Mouse (Mus musculus): Measurements from ENCODE around the gene Olfr873. TPM values are rescaled to one million over a fixed set of nuclear protein-coding genes. Genes with fewer than 3 reads are reported as not detected.
"Not testable (repeated sequence)": the region's sequence is repeated elsewhere in the genome, so short reads cannot be mapped to it uniquely, and the experiment has no call there.

Olfr873 gene
- polyA plus RNA-seq (2015; fragmentation: Nextera tagmentation; extraction: Ambion mirVana) = not detected in 2 replicates

DNA sequence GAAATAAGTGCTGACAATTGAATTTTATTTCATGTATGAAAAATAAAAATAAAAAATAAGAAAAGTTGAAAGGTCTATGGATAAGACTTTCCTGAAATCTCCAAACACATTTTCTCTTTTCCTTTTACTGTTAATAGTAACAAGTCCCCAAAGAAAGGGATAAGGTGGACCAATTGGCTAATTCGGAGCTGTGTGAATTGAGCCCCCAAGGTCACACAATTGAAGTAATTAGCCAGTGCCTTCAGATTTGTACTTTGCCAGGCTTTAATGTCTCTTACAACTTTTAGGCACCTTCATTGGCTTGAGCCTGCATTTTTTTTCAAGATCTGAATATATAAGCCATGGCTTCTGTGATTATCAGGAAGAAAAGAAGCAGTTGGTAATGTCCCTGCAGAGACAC, at the start of gene Olfr873:
Gene Olfr873 (plus strand): TSS at position 301 of the 400 bp plus-strand sequence.
- 91% methylated on average over 1 of the region's 1 CpGs for WGBS
- H3K4me2 ChIP-seq = no peak within 1 kb of the TSS
- no peak for ATAC-seq (ENCODE audit: low FRiP score)

DNA sequence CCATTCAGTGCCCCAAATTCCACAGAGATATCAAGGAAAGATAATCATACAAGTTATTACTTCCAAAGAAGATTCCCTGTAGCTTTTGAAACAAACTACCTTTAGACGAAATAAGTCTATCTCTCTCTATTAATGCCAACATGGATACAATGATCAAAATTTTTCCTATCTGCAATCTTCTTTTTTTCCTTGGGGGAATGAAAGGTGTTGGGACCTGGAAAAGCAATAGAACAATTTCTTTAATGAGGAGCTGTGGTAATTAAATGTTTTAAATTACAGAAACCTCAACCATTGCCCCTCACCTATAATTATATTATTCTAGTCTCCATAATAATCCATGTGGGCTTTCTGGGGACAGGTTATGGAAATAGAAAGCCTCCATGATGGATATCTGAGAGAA, 16.3 kb upstream of the Olfr873 start, which contains the start of gene Olfr39:
Gene Olfr39 (plus strand): TSS at position 301 of the 400 bp plus-strand sequence.
- no peak for ATAC-seq (ENCODE audit: low FRiP score)
- Histone ChIP-seq H3K4me1 (no peaks in the 10 kb centered on the region), H3K4me2 (no peak within 1 kb of the TSS), H3K9me3 (replicated peaks) (no peaks in the 10 kb centered on the region), H3K27me3 (replicated peaks) (no peaks in the 10 kb centered on the region), H3K36me3 (no peaks in the 10 kb centered on the region), H3K27ac (replicated peaks) (no peak within 1 kb of the TSS), H3K4me3 (replicated peaks) (no peak within 1 kb of the TSS), H3K9ac (replicated peaks) (no peak within 1 kb of the TSS)
- WGBS = 89% methylated on average over 1 of the region's 1 CpGs

More for the DNA sequence above, at the start of gene Olfr873:
- H3K4me3 ChIP-seq (replicated peaks) = no peak within 1 kb of the TSS
- H3K9me3 ChIP-seq (replicated peaks) = no peaks in the 10 kb centered on the region
- H3K9ac ChIP-seq (replicated peaks) = no peak within 1 kb of the TSS
- H3K27ac ChIP-seq (replicated peaks) = no peak within 1 kb of the TSS
- no peaks in the 10 kb centered on the region for H3K27me3 ChIP-seq (replicated peaks)
- H3K4me1 ChIP-seq = no peaks in the 10 kb centered on the region
- no peaks in the 10 kb centered on the region for H3K36me3 ChIP-seq

DNA sequence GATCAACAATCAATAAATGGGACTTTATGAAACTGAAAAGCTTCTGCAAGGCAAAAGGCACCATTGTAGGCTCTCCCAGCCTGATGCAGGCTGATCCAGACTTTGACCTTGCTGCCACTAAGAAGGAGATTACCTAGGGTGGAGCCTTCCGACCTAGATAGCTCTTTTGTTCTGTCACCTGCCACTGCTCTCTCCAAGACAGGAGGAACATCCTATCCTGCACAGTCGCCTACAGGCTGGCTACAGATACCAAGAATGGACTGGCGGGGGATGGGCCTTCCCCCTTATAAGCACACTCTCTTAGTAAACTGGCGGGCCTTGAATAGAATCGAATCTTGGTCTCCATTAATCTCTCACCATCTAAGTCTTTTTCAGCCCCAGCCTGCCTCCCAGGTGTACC, 2.8 kb upstream of the Olfr873 start:
- H3K27me3 ChIP-seq (replicated peaks); H3K4me1 ChIP-seq; ATAC-seq (ENCODE audit: low FRiP score); H3K9me3 ChIP-seq (replicated peaks); H3K4me2 ChIP-seq; H3K9ac ChIP-seq (replicated peaks); H3K4me3 ChIP-seq (replicated peaks); H3K36me3 ChIP-seq; H3K27ac ChIP-seq (replicated peaks): not testable (repeated sequence)
- 84% methylated on average over 5 of the region's 5 CpGs for WGBS

DNA sequence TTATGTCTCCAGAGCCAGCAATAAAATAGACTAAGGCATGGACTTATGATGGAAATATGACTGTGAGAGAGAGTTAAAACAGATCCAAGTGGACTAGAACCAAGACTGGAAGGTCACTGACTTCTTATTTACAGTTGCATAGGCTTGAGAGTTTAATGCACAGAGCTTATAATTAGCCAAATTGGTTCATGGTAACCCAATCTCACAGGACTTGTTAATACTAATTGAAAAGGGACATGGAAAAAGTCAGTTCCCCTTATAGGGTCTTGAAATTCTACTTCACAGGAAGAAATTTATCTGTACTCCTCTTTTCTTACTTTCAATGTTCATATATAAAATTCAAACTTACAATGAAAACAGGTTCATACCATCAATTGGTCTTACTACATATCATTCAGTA, 37.7 kb downstream of the Olfr873 start, which contains the start of gene Olfr18:
Gene Olfr18 (minus strand): TSS at position 101 of the 400 bp plus-strand sequence.
- Histone ChIP-seq H3K27ac (replicated peaks) (no peak within 1 kb of the TSS), H3K4me1 (no peaks in the 10 kb centered on the region), H3K4me2 (no peak within 1 kb of the TSS), H3K4me3 (replicated peaks) (no peak within 1 kb of the TSS), H3K9me3 (replicated peaks) (no peaks in the 10 kb centered on the region), H3K36me3 (no peaks in the 10 kb centered on the region), H3K9ac (replicated peaks) (no peak within 1 kb of the TSS), H3K27me3 (replicated peaks) (no peaks in the 10 kb centered on the region)
- no peak for ATAC-seq (ENCODE audit: low FRiP score)

DNA sequence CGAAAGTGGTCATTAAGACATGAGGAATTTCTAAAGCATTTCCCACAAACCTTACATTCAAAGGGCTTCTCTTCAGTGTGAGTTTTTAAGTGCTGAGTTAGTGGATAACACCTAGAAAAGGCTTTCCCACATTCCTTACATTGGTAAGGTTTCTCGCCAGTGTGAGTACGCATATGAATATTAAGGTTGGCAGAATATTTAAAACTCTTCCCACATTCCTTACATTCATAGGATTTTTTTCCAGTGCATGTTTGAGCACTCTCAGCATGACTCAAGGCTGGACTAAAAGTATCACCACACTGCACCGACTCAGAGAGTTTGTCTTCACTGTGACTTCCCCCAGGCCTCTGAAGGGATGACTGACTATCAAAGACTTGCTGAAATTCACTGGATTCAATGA, 50.2 kb downstream of the Olfr873 start:
- H3K9ac ChIP-seq (replicated peaks) = no peak overlapping the region
- H3K9me3 ChIP-seq (replicated peaks) = 0 out of 2 replicates have a peak, but pooled peaks cover 8% of the 10 kb centered on the region
- no peaks in the 10 kb centered on the region for H3K4me1 ChIP-seq
- no peak overlapping the region for H3K27ac ChIP-seq (replicated peaks)
- no peak overlapping the region for H3K4me3 ChIP-seq (replicated peaks)
- H3K27me3 ChIP-seq (replicated peaks) = no peaks in the 10 kb centered on the region
- no peak overlapping the region for H3K4me2 ChIP-seq
- ATAC-seq (ENCODE audit: low FRiP score) = no peak
- WGBS = 95% methylated on average over 4 of the region's 4 CpGs
- H3K36me3 ChIP-seq = peaks cover 56% of the 10 kb centered on the region

Other genes with a start within 250 kb of the Olfr873 start
- not detected in 2 replicates for gene Olfr867, start 241.0 kb upstream of the Olfr873 start, polyA plus RNA-seq (2015; fragmentation: Nextera tagmentation; extraction: Ambion mirVana)
- not detected in 2 replicates for gene Olfr868, start 199.9 kb upstream of the Olfr873 start, polyA plus RNA-seq (2015; fragmentation: Nextera tagmentation; extraction: Ambion mirVana)
- gene Olfr869, start 169.5 kb upstream of the Olfr873 start, polyA plus RNA-seq (2015; fragmentation: Nextera tagmentation; extraction: Ambion mirVana) = not detected in 2 replicates
- not detected in 2 replicates for gene Olfr870, start 124.5 kb upstream of the Olfr873 start, polyA plus RNA-seq (2015; fragmentation: Nextera tagmentation; extraction: Ambion mirVana)
- not detected in 2 replicates for gene Olfr871, start 86.3 kb upstream of the Olfr873 start, polyA plus RNA-seq (2015; fragmentation: Nextera tagmentation; extraction: Ambion mirVana)
- gene Olfr872, start 61.4 kb upstream of the Olfr873 start, polyA plus RNA-seq (2015; fragmentation: Nextera tagmentation; extraction: Ambion mirVana) = not detected in 2 replicates
- not detected in 2 replicates for gene Olfr39, start 16.2 kb upstream of the Olfr873 start, polyA plus RNA-seq (2015; fragmentation: Nextera tagmentation; extraction: Ambion mirVana)
- 0.09 TPM in 1 of 2 replicates, not detected in the other for gene Olfr18, start 37.6 kb downstream of the Olfr873 start, polyA plus RNA-seq (2015; fragmentation: Nextera tagmentation; extraction: Ambion mirVana)
- 33.5 and 37.9 TPM in 2 replicates for gene Zfp560, start 86.6 kb downstream of the Olfr873 start, polyA plus RNA-seq (2015; fragmentation: Nextera tagmentation; extraction: Ambion mirVana)
- 12.1 and 13.6 TPM in 2 replicates for gene Zfp26, start 161.6 kb downstream of the Olfr873 start, polyA plus RNA-seq (2015; fragmentation: Nextera tagmentation; extraction: Ambion mirVana)
- gene Zfp426, start 194.2 kb downstream of the Olfr873 start, polyA plus RNA-seq (2015; fragmentation: Nextera tagmentation; extraction: Ambion mirVana) = 30.3 and 32.7 TPM in 2 replicates
- gene Zfp266, start 222.9 kb downstream of the Olfr873 start, polyA plus RNA-seq (2015; fragmentation: Nextera tagmentation; extraction: Ambion mirVana) = 82.9 and 91.7 TPM in 2 replicates

Data from neural tube, embryonic 15.5 days (tissue).